Mouse (Mus musculus) frontal cortex, postnatal 14 days (tissue): ENCODE results near the gene Mrps27.

Experiments
- DNase-seq, 2 experiments: peaks; one replicate each; pipeline ENCODE4 v3.0.0; 2022; ENCODE audit warnings: low spot score in 2 of 2

Gene Mrps27

DNA sequence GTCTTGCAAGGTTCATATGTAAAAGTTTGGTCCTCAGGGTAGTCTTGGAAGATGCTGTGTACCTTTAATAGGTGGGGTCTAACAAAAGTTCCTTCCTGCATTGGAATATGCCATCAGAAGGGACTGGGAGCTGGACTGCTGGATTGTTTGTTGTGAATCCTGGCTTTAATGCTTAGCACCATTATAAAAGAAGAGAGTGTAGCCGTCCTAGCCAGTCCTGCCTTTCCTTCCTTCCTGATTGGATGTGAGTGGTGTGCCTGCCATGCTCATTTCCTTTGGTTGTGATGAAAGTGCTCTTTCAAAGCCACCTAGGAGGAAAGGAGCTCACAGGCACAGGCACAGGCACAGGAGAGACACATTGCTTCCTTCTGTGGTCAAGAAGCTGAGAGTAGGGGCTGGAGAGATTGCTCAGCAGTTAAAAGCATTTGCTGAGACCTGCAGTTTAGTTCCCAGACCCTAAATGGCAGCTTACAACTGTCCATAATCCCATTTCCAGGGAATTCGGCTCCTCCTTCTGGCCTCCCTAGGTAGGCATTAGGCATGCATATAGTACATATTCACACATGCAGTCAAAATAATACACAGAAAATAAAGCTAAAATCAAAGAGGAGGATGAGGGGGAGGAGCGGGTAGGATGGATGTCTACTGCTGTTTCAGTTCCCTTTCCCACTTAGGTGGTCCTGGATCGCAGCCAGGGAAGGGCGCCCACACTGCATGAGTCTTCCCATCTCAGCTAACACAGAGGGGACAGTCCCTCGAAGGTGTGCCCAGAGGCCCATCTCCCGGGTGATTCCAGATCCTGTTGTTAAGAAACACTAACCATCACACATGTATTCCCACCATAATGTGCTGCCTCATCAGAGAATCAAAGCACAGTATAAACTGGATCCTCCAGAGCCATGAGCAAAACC lies 43.6 kb downstream of the Mrps27 start:
- no peak for DNase-seq

DNA sequence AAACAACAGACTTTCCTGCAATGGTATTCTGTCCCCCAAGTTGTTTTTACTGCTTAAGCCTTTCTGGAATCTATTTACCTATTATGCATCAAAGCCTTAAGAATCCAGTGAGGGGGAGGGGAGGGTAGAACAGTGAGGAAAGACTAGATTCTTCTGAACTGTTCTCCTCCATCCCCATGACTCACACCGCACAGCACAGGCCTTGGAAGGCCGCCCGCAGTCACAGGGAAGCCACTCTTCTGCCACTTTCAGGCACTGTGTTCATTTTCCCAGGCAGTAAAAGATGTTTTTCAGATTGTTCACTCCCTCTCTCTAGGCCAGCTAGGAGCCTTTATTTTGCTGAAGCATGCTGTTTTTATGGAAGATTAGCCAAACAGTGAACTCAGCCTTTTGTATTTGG lies 46.8 kb downstream of the Mrps27 start:
- DNase-seq, result no peak

DNA sequence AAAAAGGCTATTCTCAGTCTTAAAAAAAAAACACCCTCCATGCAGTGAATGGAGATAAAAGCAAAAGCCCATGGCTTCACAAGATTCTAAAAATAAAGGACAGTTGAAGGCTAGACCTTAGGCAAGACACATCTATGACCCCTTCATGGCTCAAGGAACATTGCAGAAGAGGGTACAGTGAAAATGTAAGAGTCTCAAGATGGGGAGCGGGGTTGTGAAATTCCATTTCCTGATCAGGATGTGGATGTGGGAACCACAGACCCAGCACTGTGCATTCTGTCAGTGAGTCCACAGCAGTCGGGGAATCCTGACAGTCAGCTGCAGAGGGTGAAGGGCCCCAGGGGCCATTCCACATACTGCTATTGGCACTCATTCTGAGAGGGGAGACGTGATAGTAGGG lies 48.5 kb downstream of the Mrps27 start:
- no peak for DNase-seq

DNA sequence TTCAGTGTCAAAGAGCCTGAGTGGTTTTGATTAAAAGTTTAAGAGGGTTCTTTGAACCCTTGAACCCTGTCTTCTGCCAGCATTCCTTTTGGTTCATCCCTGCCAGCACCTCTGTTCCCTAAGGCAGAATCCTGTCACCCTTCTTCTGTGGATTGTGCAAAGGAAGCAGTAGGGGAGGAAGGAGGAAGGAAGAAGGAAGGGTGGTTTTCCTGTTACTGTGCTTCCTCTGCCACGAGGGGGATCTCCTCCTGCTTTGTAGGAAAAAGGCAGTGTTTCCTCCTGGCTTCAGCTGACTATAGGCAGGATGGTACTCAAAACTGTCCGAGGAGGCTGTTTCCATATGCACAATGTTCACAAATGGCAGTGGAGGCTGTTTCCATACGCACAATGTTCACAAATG lies 50.1 kb downstream of the Mrps27 start:
- DNase-seq, result no peak

DNA sequence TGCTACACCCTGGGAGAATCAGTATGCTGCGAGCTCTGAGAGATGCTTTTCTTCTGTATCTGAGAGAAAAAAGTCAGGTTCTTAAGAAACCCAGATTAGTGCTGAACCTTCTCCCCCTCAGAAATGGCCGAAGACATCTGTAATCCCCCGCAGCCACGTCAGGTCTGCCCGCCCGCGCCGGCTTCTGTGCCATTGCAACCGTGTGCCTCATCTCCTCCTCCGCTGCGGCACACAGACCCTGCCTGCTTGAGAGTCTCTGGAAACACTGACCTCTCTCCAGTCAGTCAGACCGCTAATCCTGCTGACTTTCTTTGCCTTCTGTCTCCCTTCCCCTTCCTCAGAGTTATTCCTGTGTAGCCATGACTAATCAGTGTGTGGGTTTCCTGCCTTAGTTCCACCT lies 50.9 kb downstream of the Mrps27 start:
- no peak for DNase-seq

DNA sequence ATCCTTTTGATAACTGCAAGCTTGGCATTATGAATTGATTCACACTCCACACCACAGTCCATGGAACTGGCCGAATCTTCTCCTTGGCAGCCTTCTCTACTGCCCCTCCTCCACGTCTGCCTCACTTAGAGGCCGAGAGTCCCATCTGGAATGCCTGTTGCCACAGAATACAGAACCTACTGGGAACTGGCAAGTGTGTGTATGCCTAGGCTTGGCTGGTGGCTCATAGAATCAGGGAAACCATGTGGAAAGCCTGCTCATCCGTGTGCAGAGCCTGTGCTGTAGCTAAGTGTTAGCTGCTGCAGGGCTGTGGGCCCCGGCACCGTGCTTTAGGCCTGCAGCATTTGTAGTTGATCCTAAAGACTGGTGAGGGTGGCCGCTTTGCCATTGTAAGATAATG lies 52.6 kb downstream of the Mrps27 start:
- no peak for DNase-seq

DNA sequence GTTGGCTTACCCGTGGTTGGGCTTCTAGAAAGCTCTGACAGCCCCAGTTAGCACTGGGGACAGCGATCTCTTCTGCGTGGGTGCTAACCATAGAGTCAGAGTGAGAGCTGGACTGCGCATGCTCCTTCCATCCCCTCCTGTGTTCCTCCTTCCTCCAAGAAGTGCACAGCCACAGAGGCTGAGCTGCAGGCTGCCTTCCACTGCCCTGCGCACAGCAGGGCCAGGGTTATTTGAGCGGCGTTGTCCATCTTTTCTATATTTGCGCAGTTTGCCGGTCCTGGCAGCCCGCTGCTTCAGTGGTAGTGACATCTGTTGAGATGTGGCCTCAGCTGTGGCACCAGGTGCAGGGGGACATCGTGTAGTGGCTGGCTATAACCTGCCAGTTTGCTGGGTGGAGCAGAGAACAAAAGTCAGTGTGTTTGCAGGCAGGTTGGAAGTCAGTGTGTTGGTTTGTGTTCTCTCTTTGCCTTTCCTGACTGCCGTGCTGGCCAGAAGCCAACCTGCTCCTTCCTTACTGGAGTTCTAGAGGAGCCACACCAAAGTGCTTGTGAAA lies 53.6 kb downstream of the Mrps27 start:
- DNase-seq, result no peak

DNA sequence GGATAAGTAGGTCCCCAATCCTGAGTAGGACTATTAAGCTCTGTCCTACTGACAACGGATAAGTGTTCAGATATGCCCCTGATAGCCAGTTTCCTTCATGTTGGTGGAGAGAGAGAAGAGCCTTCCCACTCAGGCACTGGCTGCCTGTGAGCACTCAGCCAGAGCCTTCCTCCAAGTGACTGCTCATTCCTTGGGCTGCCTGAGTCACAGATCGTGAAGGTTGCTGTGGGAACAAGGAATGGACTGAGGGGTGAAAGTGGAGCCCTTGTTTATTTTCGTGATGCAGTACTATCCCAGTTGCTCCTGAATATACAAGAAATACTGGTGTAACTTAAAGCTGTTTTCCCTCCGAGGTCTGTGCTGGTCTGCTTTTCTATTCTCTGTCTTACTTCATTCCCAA lies 54.8 kb downstream of the Mrps27 start:
- DNase-seq, result no peak

DNA sequence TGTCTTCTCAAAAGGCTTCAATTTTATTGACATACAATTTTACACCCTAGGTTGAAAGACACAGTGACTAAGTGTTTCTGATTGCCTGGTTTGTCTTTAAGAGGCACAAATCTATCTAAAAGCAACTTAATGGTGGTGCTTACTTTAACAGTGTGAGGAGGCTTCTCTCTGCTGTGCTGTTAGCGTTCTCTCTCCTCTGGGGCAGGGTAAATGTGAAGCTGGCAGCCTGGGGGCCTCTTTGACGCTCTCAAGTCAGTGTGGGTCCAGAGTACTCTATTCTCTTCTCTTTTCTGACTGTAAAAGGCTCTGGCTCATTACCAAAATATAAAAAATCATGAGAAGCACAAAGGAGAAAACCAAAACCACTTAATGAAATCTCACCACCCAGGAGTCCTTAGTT lies 64.6 kb downstream of the Mrps27 start:
- no peak for DNase-seq

DNA sequence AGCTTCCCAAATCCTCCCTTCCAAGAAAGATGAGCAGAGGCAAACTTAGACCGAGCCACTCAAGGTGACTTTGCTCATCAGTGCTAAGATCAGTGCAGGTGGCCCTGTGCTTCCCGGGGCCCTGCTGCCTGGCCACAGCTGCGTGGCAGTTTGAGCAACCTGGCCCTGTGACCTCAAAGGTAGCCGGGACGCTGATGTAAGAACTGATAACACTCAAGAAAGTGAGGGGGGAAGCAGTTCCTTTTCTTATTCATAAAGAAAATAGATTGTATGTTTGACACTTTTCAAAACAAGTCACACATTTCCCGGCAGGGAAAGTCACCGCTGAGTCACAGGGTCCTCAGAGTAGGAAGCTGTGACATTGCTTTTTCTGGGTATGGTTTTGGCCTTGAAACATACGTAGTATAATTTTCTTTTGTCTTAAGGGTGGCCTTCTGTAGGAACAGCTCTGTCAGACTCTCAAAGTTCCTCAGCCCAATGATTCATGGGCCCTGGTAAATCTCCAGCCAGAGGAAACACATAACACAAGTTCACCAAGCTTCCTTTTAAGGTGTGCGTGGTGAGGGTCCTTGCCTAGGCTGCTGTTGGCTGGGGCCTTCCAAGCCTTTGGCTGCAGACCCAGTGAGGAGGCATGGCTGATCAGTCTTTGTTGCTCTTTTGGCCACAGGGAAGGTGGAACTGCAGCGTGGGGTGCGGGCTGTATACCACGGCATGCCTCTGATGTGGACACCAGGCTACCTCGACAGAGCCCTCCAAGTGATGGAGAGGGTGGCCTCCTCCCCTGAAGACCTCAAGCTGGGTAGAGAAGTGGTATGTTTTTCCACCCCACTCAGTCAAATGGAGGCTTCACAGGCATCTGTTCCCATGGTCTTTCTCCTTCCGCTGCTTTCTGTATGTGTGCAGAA lies 66.3 kb downstream of the Mrps27 start:
- no peak for DNase-seq

DNA sequence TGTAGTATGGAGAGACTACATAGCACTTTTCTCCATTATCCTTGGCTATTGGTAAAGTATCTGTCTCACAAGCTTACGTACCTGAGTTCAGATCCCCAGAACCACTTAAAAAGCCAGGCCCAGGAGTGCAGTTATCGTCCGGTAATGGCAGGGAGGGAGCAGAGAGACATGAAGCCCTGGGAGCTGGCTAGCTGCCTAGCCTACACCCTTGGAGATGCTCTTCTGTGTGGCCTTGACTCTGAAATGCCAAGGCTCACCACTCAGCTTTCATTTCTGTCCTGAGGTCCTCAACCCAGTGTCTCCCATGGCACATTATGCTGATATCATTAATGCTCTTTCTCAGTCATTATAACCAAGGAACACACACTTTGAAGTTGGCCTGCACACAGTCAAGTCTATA lies 67.2 kb downstream of the Mrps27 start:
- no peak for DNase-seq

DNA sequence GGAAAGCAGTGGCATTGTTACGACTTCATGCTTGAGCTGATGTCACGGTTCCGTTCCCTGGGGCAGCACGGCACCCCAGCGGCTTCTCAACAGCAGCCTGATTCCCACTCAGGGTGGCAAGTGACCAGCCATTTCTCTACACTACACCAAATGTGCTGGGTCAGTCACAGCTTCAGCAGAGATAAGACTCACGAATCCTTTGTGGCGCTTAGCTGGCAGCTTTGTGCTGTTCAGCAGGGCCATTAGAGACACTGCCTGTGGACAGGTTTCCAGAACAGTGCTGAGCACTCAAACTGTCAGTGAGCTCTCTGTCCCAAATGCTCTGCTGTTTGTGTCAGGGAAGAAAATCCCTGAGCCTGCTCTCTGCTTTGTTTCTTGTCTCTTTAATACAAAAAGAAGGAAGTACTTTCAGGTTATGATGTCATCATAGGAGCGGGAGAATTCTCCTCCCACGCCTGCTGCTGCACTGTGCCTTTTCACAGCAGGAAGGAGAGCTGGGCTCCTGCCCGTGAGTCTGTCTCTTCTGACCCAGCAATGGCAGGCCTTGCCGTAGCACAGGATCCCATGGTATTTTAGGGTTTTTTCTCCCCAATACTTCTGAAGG lies 68.0 kb downstream of the Mrps27 start:
- no peak for DNase-seq

DNA sequence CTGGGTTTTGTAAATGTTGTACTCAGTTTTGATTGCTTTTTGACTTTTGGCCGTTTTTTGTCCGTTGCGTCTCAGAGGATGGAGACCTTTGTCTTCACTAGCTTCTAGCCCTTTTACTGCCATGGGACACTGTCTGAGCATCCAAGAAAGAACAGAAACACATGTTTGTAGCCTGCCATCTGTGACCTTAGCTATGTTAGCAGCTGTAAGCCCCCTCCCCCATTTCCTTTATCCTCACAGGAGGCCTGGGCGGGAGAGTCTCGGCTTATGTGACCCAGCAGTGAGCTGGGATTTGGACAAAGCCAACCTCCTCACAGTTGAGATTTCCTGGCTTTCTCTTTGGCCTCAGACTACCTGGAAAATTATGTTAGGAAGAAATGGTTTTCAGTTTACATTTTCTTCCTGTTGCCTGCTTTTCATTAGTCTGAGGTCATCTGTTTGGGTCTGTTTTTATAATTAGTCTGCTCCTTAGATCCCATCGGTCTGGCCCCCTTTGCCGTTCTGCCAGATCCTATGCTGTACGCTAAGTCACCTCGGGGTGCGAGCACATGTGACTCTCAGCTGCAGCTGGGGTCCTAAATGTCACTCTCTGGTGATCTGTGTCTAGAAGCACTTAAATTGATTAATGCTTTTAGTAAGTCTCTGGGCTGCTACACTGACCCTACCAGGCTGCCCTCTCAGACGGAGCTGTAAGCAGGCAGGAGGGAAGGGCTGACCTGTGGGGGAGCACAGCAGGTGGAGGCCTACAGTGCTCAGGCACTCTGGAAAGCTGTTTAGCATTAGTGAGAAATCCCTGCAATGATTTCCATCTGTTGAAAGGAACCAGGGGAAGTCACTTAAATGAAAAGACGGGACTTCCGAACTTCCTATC lies 69.1 kb downstream of the Mrps27 start:
- no peak for DNase-seq

DNA sequence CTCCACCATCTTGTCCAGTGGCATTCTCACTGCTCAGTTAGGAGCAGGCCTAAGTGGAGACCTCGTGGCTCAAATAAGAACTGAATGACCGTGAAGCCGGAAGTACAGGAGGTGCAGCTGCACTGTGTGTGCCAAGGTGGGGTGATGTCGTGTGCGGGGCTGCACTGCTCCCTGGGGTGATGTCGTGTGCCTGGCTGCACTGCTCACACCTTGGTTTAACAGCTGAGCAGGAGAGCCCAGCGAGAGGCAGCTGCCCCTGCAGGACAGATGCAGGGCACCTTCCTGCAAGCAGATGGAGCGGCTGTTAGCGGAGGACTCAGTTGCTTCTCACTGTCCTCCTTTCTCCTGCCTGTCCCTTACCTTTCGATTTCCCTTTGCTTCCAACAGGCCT lies 69.8 kb downstream of the Mrps27 start:
- DNase-seq, result no peak

DNA sequence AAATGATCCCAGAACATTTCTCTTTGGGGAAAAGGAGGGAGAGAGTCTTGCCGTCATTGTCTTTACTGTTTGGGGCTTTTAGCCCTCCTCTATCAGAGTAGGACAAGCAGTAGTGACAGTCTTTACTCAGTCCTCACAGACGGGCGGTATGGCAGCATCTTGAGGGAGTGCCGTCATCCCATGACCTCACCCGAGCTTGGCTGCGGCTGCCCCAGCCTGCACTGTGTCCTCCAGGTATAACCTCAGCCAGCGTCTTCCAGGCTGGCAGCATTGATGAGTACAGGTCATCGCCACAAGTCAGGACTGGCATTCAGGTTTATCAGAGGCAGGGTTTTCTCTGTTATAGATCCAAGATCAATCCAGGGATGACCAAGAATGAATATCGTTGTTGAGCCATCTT lies 72.0 kb downstream of the Mrps27 start:
- no peak for DNase-seq

DNA sequence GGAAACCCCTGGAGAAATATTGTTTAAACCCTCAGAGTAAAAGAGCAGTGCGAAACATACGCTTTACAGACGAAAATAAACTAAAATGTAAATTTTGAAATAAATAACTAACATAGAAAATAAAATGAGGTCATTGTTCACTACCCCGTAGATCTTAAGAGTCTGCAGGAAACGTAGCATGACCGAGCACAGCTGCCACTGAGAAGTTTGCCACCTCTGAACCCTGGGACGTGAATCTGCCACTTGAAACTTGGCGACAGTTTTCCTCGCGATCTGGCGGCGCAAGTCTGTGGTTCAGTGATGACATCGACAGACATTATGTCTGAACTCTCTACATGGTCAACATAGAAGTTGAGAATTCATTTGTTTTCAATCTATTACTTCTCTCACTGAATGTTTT lies 79.0 kb downstream of the Mrps27 start:
- no peak for DNase-seq

DNA sequence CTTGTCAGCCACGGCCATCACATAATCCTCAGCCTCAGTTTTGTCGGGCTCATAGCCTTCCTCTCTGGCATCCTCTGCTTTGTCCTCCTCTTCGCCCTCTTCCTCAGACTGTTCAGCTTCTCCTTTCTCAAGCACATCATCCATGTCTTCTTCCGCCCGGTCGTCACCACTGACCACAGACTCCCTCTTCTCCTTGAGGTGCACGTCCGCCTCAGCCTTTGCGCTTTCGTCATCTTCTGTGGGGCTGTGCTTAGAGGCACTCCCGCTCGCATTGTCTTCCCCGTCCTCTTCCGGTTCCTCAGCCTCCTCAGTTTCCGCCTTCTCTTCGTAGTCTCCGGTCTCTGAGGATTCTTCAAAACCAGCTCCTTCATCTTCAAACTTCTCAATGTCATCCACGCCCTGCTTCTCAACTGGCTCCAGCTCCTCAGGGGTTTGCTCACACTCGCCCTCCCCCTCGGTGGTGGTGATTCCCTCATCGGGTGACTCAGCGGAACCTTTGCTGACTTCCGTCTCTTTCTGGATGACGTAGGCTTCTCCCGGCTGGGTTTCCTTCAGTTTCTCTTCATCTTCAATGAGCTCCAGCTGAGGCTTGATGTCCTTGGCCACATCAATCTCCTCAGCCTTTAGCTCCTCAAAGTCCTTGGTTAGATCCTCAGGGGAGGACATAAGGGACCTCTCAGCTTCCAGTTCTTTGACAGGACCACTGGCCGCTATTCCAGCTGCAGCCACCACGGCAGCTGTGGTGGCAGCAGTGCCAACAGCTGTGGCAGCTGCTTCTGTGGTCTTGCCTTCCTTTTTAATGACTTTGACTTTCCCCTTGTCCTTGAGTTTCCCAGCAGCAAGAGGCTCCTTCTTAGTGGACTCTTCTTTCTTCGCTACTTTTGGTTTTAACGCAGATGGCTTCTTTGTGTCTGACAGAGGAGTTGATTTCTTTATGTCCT lies 88.8 kb downstream of the Mrps27 start:
- no peak for DNase-seq

DNA sequence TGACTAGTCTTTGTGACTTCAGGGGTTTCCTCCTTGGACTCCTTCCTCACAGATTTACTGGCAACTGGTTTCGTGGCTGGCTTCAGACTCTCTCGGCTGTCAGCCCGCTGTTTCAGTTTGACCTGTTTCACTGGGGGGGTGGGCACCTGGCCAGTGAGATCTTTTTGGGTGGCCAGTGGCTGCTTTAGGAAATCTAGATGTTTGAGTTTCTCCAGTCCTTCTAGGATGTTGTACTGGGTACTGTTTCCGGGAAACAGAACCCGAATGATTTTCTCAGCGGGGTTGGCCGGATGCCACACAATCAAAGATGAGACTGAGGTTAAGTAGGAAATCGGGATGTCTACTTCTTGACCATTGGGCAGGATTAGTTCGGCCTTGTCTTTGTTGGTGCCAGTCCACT lies 89.9 kb downstream of the Mrps27 start:
- DNase-seq, result no peak

DNA sequence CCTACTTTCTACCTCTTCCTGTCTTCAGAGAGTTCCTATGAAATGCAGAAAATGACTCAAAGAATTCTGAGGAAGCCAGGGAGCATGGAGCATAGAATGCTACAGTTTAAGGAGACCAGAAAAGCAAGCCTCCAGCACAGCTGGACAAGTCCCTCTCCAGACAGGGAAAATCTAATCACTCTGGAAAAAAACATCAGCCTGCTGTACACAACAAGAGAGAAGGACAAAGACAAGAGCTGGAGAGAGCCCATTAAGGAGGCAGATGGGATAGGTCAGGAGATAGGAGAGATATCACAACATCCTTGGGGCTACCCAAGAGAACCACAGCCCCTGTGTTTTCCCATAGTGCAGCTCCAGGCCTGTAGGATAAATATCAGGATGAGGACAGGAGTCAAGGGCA lies 92.5 kb downstream of the Mrps27 start:
- DNase-seq, result no peak

DNA sequence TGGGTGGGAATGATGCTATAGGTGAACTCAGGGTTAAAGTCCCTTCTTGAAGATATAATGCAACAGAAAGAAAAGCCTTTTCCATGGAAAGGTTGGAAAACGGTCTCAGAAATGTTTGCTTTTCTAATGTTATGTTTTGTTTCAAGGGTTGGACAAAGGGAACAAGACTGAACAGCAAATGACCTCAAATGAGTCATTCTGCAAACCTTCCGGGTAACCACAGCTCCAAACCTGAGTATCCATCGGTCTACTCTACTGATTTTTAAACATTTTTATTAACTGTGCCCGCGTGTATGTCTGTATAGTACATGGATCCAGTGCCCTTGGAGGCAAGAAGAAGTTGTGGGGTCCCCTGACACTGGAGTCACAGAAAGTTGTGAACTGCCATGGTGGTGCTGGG lies 94.8 kb downstream of the Mrps27 start:
- DNase-seq, result no peak
